Mouse (Mus musculus) heart, embryonic 14.5 days (tissue): ENCODE data around the gene Rere. TPM values are rescaled to one million over a fixed set of nuclear protein-coding genes. Genes with fewer than 3 reads are reported as not detected.

Source experiments
- ATAC-seq: fragments of 200-750 bp; cut with Nextera tagmentation; 2 replicates; pipeline ENCODE4 v1.8.0; 2017; ENCODE audit warnings: low read depth, moderate TSS enrichment; ENCODE audit not compliant: insufficient number of reproducible peaks, insufficient read depth, low FRiP score
- H3K27ac ChIP-seq, 2 experiments: fragments of 200-500 bp in 1 of 2; fragments of 300-500 bp in 1 of 2; sonication (generic) in 1 of 2; replicated peaks in 1 of 2; 2 replicates each; pipeline ENCODE4 v1.5.1; 2012 to 2014; ENCODE audit warnings: low read depth in 2 of 2, low read length in 2 of 2, control low read depth in 1 of 2, mild to moderate bottlenecking in 1 of 2, mixed read lengths in 1 of 2; ENCODE audit not compliant: control insufficient read depth in 1 of 2, insufficient read depth in 1 of 2
- H3K27me3 ChIP-seq: fragments of 300-500 bp; sonication (generic); 2 replicates; pipeline ENCODE4 v1.6.1; 2014; ENCODE audit warnings: mild to moderate bottlenecking, low read length, control low read depth; ENCODE audit not compliant: control insufficient read depth, insufficient read depth
- H3K36me3 ChIP-seq: fragments of 300-500 bp; sonication (generic); 2 replicates; pipeline ENCODE4 v1.6.1; 2014; ENCODE audit warnings: mild to moderate bottlenecking, control low read depth, low read length, mixed read lengths; ENCODE audit not compliant: control insufficient read depth, insufficient read depth
- H3K4me1 ChIP-seq, 2 experiments: fragments of 200-500 bp in 1 of 2; fragments of 300-500 bp in 1 of 2; sonication (generic) in 1 of 2; 2 replicates each; pipeline ENCODE4 v1.6.1; 2012 to 2014; ENCODE audit warnings: low read length in 2 of 2, control low read depth in 1 of 2, mixed read lengths in 1 of 2; ENCODE audit not compliant: control insufficient read depth in 2 of 2, insufficient read depth in 2 of 2
- H3K4me2 ChIP-seq: fragments of 300-500 bp; sonication (generic); 2 replicates; pipeline ENCODE4 v1.6.1; 2014; ENCODE audit warnings: mild to moderate bottlenecking, low read length
- H3K4me3 ChIP-seq, 2 experiments: fragments of 200-500 bp in 1 of 2; fragments of 300-500 bp in 1 of 2; sonication (generic) in 1 of 2; 2 replicates each; pipeline ENCODE4 v1.5.1; 2012 to 2014; ENCODE audit warnings: low read length in 2 of 2, mild to moderate bottlenecking in 2 of 2, control low read depth in 1 of 2, low read depth in 1 of 2, moderate library complexity in 1 of 2; ENCODE audit not compliant: control insufficient read depth in 1 of 2, insufficient read depth in 1 of 2
- H3K9ac ChIP-seq: fragments of 300-500 bp; sonication (generic); 2 replicates; pipeline ENCODE4 v1.6.1; 2014; ENCODE audit warnings: mild to moderate bottlenecking, low read length
- H3K9me3 ChIP-seq: fragments of 300-500 bp; sonication (generic); 2 replicates; pipeline ENCODE4 v1.6.1; 2016; ENCODE audit warnings: low read length, control low read depth; ENCODE audit not compliant: control insufficient read depth
- WGBS: fragments of 180-500 bp; shearing (Covaris S2); extraction: QIAGEN DNeasy Blood & Tissue Kit; methylation state at CpG from one replicate; pipeline ENCODE4 v1.1.7; 2014; 5-methylcytosine and 5-hydroxymethylcytosine counted together
- polyA plus RNA-seq: library from polyadenylated mRNA; unstranded; fragments of >200 nt; fragmentation: Nextera tagmentation; extraction: Ambion mirVana; gene quantifications from 2 replicates; pipeline ENCODE4 v1.2.1, GENCODE M21; 2014

Rere gene
- polyA plus RNA-seq, 1 experiment from 2014 or later = 28.5 TPM

- 89% methylated on average over 5 of the region's 5 CpGs for WGBS
- no peak for ATAC-seq
Observed at GRCm38 (mm10) chr4:150435590-150435989, 154.1 kb downstream of the Rere start.

GRCm38 (mm10) chr4:150438621-150439020 lies 157.2 kb downstream of the Rere start:
- no peaks in the 10 kb centered on the region for H3K27me3 ChIP-seq
- no peaks in the 10 kb centered on the region for H3K9me3 ChIP-seq
- no peak overlapping the region for H3K4me3 ChIP-seq
- H3K36me3 ChIP-seq = peaks cover 8% of the 10 kb centered on the region; the same call in 1 of the 2 replicates
- no peak for ATAC-seq
- no peak overlapping the region for H3K27ac ChIP-seq
- WGBS = 69% methylated on average over 6 of the region's 6 CpGs
- H3K9ac ChIP-seq = no peak overlapping the region
- H3K4me2 ChIP-seq = no peak overlapping the region
- H3K4me1 ChIP-seq = peaks cover 4 to 28% of the 10 kb centered on the region in 2 experiments

More at GRCm38 (mm10) chr4:150435590-150435989, 154.1 kb downstream of the Rere start:
- H3K4me1 ChIP-seq = peaks cover 2 to 13% of the 10 kb centered on the region in 2 experiments; a peak in 3 of 4 replicates
- H3K36me3 ChIP-seq = peaks cover 20% of the 10 kb centered on the region; the same call in 1 of the 2 replicates
- H3K9me3 ChIP-seq = no peaks in the 10 kb centered on the region
- H3K27me3 ChIP-seq = no peaks in the 10 kb centered on the region
- no peak overlapping the region for H3K4me2 ChIP-seq
- no peak overlapping the region for H3K4me3 ChIP-seq
- H3K9ac ChIP-seq = no peak overlapping the region
- no peak overlapping the region for H3K27ac ChIP-seq

- Histone ChIP-seq H3K9ac (no peak overlapping the region), H3K36me3 (peaks cover 6% of the 10 kb centered on the region; the same call in 1 of the 2 replicates), H3K4me1 (peaks cover 19 to 47% of the 10 kb centered on the region in 2 experiments), H3K9me3 (no peaks in the 10 kb centered on the region), H3K4me3 (no peak overlapping the region), H3K4me2 (no peak overlapping the region), H3K27ac (peak overlapping the region in 1 of 2 experiments; percentile 8; a peak in 2 of 4 replicates), H3K27me3 (no peaks in the 10 kb centered on the region)
- WGBS = 52% methylated on average over 10 of the region's 10 CpGs
- ATAC-seq = no peak
Observed at GRCm38 (mm10) chr4:150441931-150442330, 160.5 kb downstream of the Rere start.

GRCm38 (mm10) chr4:150444068-150444467 lies 162.6 kb downstream of the Rere start:
- Histone ChIP-seq H3K9ac (0 out of 2 replicates have a peak overlapping the region, but pooled peaks have one; percentile 9), H3K4me1 (peaks cover 23 to 65% of the 10 kb centered on the region in 2 experiments), H3K9me3 (no peaks in the 10 kb centered on the region), H3K27ac (peak overlapping the region; percentile 50 to 74), H3K36me3 (peaks cover 6% of the 10 kb centered on the region; the same call in 1 of the 2 replicates), H3K4me3 (no peak overlapping the region), H3K27me3 (no peaks in the 10 kb centered on the region), H3K4me2 (no peak overlapping the region)
- 32% methylated on average over 3 of the region's 3 CpGs for WGBS
- ATAC-seq = no peak

- H3K9ac ChIP-seq = peak overlapping the region; percentile 26; the same call in 1 of the 2 replicates
Observed at GRCm38 (mm10) chr4:150446617-150447016, 165.2 kb downstream of the Rere start.

GRCm38 (mm10) chr4:150447517-150447916 lies 166.1 kb downstream of the Rere start:
- H3K4me2 ChIP-seq = no peak overlapping the region
- peaks cover 24 to 72% of the 10 kb centered on the region in 2 experiments for H3K4me1 ChIP-seq
- 55% methylated on average over 3 of the region's 3 CpGs for WGBS

More at GRCm38 (mm10) chr4:150446617-150447016, 165.2 kb downstream of the Rere start:
- H3K9me3 ChIP-seq = no peaks in the 10 kb centered on the region
- H3K4me1 ChIP-seq = peaks cover 23 to 72% of the 10 kb centered on the region in 2 experiments
- WGBS = 43% methylated on average over 4 of the region's 4 CpGs
- ATAC-seq = peak; percentile 73; the same call in 1 of the 2 replicates
- no peaks in the 10 kb centered on the region for H3K27me3 ChIP-seq
- peak overlapping the region; percentile 83 to 85 for H3K27ac ChIP-seq
- H3K36me3 ChIP-seq = no peaks in the 10 kb centered on the region
- H3K4me3 ChIP-seq = no peak overlapping the region
- peak overlapping the region; percentile 7 for H3K4me2 ChIP-seq

GRCm38 (mm10) chr4:150448433-150448832 lies 167.0 kb downstream of the Rere start:
- 29% methylated on average over 1 of the region's 1 CpGs for WGBS
- H3K4me1 ChIP-seq = peaks cover 25 to 71% of the 10 kb centered on the region in 2 experiments
- no peaks in the 10 kb centered on the region for H3K27me3 ChIP-seq
- H3K9me3 ChIP-seq = no peaks in the 10 kb centered on the region
- H3K9ac ChIP-seq = no peak overlapping the region; the same call in 1 of the 2 replicates
- no peak overlapping the region for H3K4me2 ChIP-seq
- H3K27ac ChIP-seq = 0 out of 4 replicates have a peak overlapping the region, but pooled peaks of 1 of the 2 experiments have one; percentile 7
- no peak overlapping the region for H3K4me3 ChIP-seq
- ATAC-seq = no peak
- no peaks in the 10 kb centered on the region for H3K36me3 ChIP-seq

More at GRCm38 (mm10) chr4:150447517-150447916, 166.1 kb downstream of the Rere start:
- Histone ChIP-seq H3K4me3 (no peak overlapping the region), H3K27ac (peak overlapping the region in 1 of 2 experiments; percentile 25; a peak in 1 of 4 replicates), H3K27me3 (no peaks in the 10 kb centered on the region), H3K9ac (no peak overlapping the region), H3K9me3 (no peaks in the 10 kb centered on the region), H3K36me3 (no peaks in the 10 kb centered on the region)
- no peak for ATAC-seq
